Mouse (Mus musculus): ENCODE data around the gene Pla2g4f.

DNA sequence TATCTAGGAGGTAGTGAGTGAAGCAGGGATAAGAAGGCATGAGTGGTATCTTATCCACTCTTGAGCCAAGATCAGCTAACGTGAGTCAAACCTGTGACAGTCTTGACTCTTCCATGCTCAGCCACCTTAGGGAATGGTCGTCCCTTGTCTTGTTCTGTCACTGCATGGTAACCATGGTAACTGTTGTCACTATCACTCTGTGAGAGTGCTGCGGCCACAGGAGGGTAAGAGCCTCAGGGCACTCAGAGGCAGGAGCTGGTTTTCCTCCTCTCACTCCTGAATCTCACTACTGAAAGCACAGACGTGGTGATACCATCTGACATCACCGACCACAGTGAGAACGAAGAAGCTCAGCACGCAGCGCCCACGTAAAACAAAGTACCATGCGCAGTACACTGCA lies 49.1 kb downstream of the Pla2g4f start:
- TF ChIP-seq CTCF (IDR thresholded peaks at IDR 0.05; ENCODE audit: borderline replicate concordance, insufficient read depth, low read length) = no peak
- TF ChIP-seq POLR2A (IDR thresholded peaks at IDR 0.05; ENCODE audit: low read depth, low read length) = no peak

All from embryonic fibroblast, embryonic 13.5 days (primary cell).